Mouse (Mus musculus) heart, adult 2 months (tissue): ENCODE measurements around the gene Zfp457.

Source experiments
- CTCF ChIP-seq: fragments of 200-600 bp; IDR thresholded peaks from 2 replicates; pipeline ENCODE4 v1.8.1; 2022; ENCODE audit warnings: antibody characterized with exemption, mild to moderate bottlenecking, moderate library complexity
- EP300 ChIP-seq: fragments of 200-500 bp; IDR thresholded peaks from 2 replicates; pipeline ENCODE4 v1.6.1; 2011; ENCODE audit warnings: low read depth, low read length, control low read depth; ENCODE audit not compliant: insufficient read depth
- POLR2A ChIP-seq: fragments of 200-500 bp; IDR thresholded peaks from 2 replicates; pipeline ENCODE4 v1.6.1; 2011; ENCODE audit warnings: mild to moderate bottlenecking, low read depth, low read length, control low read depth; ENCODE audit not compliant: insufficient read depth

DNA sequence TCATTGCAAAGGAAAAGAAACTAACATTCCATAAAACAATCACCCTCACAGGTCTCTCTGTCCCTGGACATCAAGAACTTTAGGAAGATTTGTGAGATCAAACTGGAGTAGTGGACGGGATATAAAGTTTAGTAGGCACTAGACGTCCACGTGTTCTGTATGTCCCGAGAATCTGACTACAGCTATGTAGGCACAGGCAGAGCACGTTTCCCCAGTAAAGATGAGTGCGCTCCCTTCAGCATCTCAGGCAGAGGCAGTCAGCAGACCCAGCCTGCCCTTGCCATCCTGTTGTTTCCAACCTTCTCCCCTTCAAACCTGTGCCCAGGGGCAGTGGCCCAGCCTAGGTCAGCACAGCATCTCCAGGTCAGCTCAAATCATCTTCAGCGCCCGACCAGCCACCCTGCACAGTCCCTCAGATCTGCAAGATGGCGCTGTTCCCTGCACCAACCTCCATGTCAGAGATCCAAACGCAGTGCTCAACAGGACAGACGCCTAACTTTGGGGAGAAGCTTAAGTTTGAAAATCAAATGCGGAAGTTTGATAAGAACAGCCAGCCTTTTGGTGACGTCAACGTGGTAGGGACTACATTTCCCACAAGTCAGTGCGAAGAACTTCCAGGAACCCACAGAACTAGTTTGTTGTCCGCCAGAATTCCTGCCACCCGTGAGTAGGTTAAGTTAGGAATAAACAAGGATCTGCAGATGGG is 25.9 kb upstream of the Zfp457 start, which contains the start of gene Zfp595:
- TF ChIP-seq POLR2A (peak; percentile 72; the same call in 1 of the 2 replicates), CTCF (peak; percentile 71), EP300 (0 out of 2 replicates have a peak, but pooled peaks have one; percentile 48)
